Mouse (Mus musculus) ovary, adult 18-20 months (tissue): ENCODE measurements around the gene Cela2a.

Experiments
- DNase-seq: peaks from one replicate; pipeline ENCODE4 v3.0.0; 2022; ENCODE audit warnings: low spot score, mixed read lengths

The Cela2a gene

DNA sequence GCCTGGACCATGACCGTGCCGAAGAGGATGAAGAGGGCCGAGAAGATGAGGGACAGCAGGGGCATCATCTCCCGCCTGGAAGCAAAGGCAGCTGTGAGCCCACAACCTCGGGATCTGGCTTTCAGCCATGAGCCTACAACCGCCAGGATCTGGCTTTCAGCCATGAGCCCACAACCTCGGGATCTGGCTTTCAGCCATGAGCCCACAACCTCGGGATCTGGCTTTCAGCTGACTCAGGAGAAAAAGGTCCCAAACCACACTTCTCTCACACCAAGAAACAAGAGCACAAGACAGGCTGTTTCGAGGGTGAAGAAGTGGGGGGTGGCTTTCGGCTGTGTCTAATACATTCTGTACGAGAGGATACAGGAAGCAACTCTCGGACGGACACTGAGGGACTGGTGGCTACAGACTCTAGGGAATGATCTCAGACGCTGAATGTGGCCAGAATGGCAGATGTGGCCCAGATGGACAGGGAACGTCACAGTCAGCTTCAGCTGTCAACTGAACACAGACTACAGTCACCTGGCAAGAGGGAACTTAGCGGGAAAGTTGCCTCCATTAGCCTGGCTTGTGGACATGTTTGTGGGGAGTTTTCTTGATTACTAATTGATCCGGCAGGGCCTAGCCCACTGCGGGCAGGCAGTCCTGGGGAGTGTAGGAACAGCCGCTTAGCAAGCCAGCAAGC lies 59.1 kb downstream of the Cela2a start:
- DNase-seq, result peak; percentile 42

- no peak for DNase-seq
Observed at GRCm38 (mm10) chr4:141766316-141766667, 59.7 kb downstream of the Cela2a start.

GRCm38 (mm10) chr4:141765008-141765407 lies 61.0 kb downstream of the Cela2a start:
- DNase-seq, result no peak
